Mouse (Mus musculus): Measurements from ENCODE around the gene Pgap1. TPM values are rescaled to one million over a fixed set of nuclear protein-coding genes. Genes with fewer than 3 reads are reported as not detected.
A peak's percentile ranks its signal among the peaks of the same experiment; 100 is the strongest.

Pgap1 gene
- total RNA-seq, 2 experiments from 2014 or later, result 36.6 to 36.8 TPM

- intact Hi-C loops (cut with DNase I), result no loop called here
- DNase-seq (ENCODE audit: low spot score in 2 of 2), result no peak
These were observed 14.6 kb downstream of the Pgap1 start for GRCm38 (mm10) chr1:54542920-54543319.

- intact Hi-C loops (cut with DNase I), result loop anchor here (10.0 kb wide), 1 partner anchor 454 kb away; no protein-coding TSS in a partner anchor
- DNase-seq (ENCODE audit: low spot score in 2 of 2), result no peak
These were observed 26.3 kb downstream of the Pgap1 start for GRCm38 (mm10) chr1:54531170-54531569.

- intact Hi-C loops (cut with DNase I), result no loop called here
- no peak for DNase-seq (ENCODE audit: low spot score in 2 of 2)
These were observed 33.8 kb downstream of the Pgap1 start for GRCm38 (mm10) chr1:54523717-54524116.

- DNase-seq (ENCODE audit: low spot score in 2 of 2), result no peak
- intact Hi-C loops (cut with DNase I), result no loop called here
These were observed 37.4 kb downstream of the Pgap1 start for GRCm38 (mm10) chr1:54520062-54520577.

- peak; percentile 9 to 11 for DNase-seq (ENCODE audit: low spot score in 2 of 2)
- intact Hi-C loops (cut with DNase I), result no loop called here
These were observed 43.6 kb downstream of the Pgap1 start for GRCm38 (mm10) chr1:54513836-54514235.

- intact Hi-C loops (cut with DNase I), result no loop called here
- DNase-seq (ENCODE audit: low spot score in 2 of 2), result no peak
These were observed 59.0 kb downstream of the Pgap1 start for GRCm38 (mm10) chr1:54498496-54498895.

- intact Hi-C loops (cut with DNase I), result no loop called here
- DNase-seq (ENCODE audit: low spot score in 2 of 2), result no peak
These were observed 61.2 kb downstream of the Pgap1 start for GRCm38 (mm10) chr1:54496254-54496653.

GRCm38 (mm10) chr1:54493496-54493895, 64.0 kb downstream of the Pgap1 start:
- intact Hi-C loops (cut with DNase I), result no loop called here
- DNase-seq (ENCODE audit: low spot score in 2 of 2), result no peak

- no peak for DNase-seq (ENCODE audit: low spot score in 2 of 2)
- intact Hi-C loops (cut with DNase I), result no loop called here
These were observed 65.0 kb downstream of the Pgap1 start for GRCm38 (mm10) chr1:54492435-54492841.

GRCm38 (mm10) chr1:54484744-54485420, 72.6 kb downstream of the Pgap1 start:
- DNase-seq (ENCODE audit: low spot score in 2 of 2), result no peak
- intact Hi-C loops (cut with DNase I), result no loop called here

- no peak for DNase-seq (ENCODE audit: low spot score in 2 of 2)
- intact Hi-C loops (cut with DNase I), result no loop called here
These were observed 77.0 kb downstream of the Pgap1 start for GRCm38 (mm10) chr1:54480491-54480890.

- intact Hi-C loops (cut with DNase I), result no loop called here
- peak; percentile 8 to 53 for DNase-seq (ENCODE audit: low spot score in 2 of 2)
These were observed 88.8 kb downstream of the Pgap1 start for GRCm38 (mm10) chr1:54468662-54469061.

GRCm38 (mm10) chr1:54467366-54467765, 90.1 kb downstream of the Pgap1 start:
- DNase-seq (ENCODE audit: low spot score in 2 of 2), result peak; percentile 9 to 42
- intact Hi-C loops (cut with DNase I), result no loop called here

GRCm38 (mm10) chr1:54452116-54452515, 105.4 kb downstream of the Pgap1 start:
- DNase-seq (ENCODE audit: low spot score in 2 of 2), result no peak
- intact Hi-C loops (cut with DNase I), result no loop called here

- intact Hi-C loops (cut with DNase I), result no loop called here
- DNase-seq (ENCODE audit: low spot score in 2 of 2), result no peak
These were observed 108.7 kb downstream of the Pgap1 start for GRCm38 (mm10) chr1:54448833-54449232.

GRCm38 (mm10) chr1:54443641-54444040, 113.8 kb downstream of the Pgap1 start:
- intact Hi-C loops (cut with DNase I), result no loop called here
- DNase-seq (ENCODE audit: low spot score in 2 of 2), result no peak

- DNase-seq (ENCODE audit: low spot score in 2 of 2), result no peak
- intact Hi-C loops (cut with DNase I), result no loop called here
These were observed 118.4 kb downstream of the Pgap1 start for GRCm38 (mm10) chr1:54439080-54439476.

GRCm38 (mm10) chr1:54438340-54439079, 119.0 kb downstream of the Pgap1 start, which contains the start of gene Gtf3c3:
Gtf3c3 (minus strand) TSS chr1:54438971.
- intact Hi-C loops (cut with DNase I), result no loop called here
- DNase-seq (ENCODE audit: low spot score in 2 of 2), result peak; percentile 80 to 82

Data from left cerebral cortex, postnatal 14 days (tissue).